Mouse (Mus musculus) midbrain, embryonic 14.5 days (tissue): Measurements from ENCODE around the gene Ppp1r32. TPM values are rescaled to one million over a fixed set of nuclear protein-coding genes. Genes with fewer than 3 reads are reported as not detected.
A peak's percentile ranks its signal among the peaks of the same experiment; 100 is the strongest.

ENCODE experiments used
- ATAC-seq: fragments of 200-750 bp; cut with Nextera tagmentation; 2 replicates; pipeline ENCODE4 v1.8.0; 2017; ENCODE audit warnings: moderate number of reproducible peaks, moderate library complexity; ENCODE audit not compliant: low FRiP score, low TSS enrichment
- DNase-seq: peaks from one replicate; pipeline ENCODE4 v3.0.0-alpha.2; 2015
- H3K27ac ChIP-seq: fragments of 300-500 bp; sonication (generic); replicated peaks from 2 replicates; pipeline ENCODE4 v1.5.1; 2014; ENCODE audit warnings: mild to moderate bottlenecking, low read depth, low read length, moderate library complexity
- H3K27me3 ChIP-seq: fragments of 300-500 bp; sonication (generic); 2 replicates; pipeline ENCODE4 v1.6.1; 2014; ENCODE audit warnings: low read length, control low read depth, mixed read lengths; ENCODE audit not compliant: control insufficient read depth, insufficient read depth
- H3K36me3 ChIP-seq: fragments of 300-500 bp; sonication (generic); 2 replicates; pipeline ENCODE4 v1.6.1; 2014; ENCODE audit warnings: low read length, control low read depth; ENCODE audit not compliant: control insufficient read depth, insufficient read depth
- H3K4me1 ChIP-seq: fragments of 300-500 bp; sonication (generic); 2 replicates; pipeline ENCODE4 v1.6.1; 2014; ENCODE audit warnings: mild to moderate bottlenecking, antibody characterized with exemption, low read length, control low read depth; ENCODE audit not compliant: control insufficient read depth, insufficient read depth
- H3K4me2 ChIP-seq: fragments of 300-500 bp; sonication (generic); 2 replicates; pipeline ENCODE4 v1.6.1; 2014; ENCODE audit warnings: mild to moderate bottlenecking, low read length, moderate library complexity
- H3K4me3 ChIP-seq: fragments of 300-500 bp; sonication (generic); replicated peaks from 2 replicates; pipeline ENCODE4 v1.5.1; 2014; ENCODE audit warnings: low read depth, low read length
- H3K9ac ChIP-seq: fragments of 300-500 bp; sonication (generic); replicated peaks from 2 replicates; pipeline ENCODE4 v1.6.1; 2014; ENCODE audit warnings: mild to moderate bottlenecking, low read length, moderate library complexity
- H3K9me3 ChIP-seq: fragments of 300-500 bp; sonication (generic); 2 replicates; pipeline ENCODE4 v1.6.1; 2016; ENCODE audit warnings: low read length, control low read depth, mixed read lengths; ENCODE audit not compliant: control insufficient read depth
- WGBS: fragments of 180-500 bp; shearing (Covaris S2); extraction: QIAGEN DNeasy Blood & Tissue Kit; methylation state at CpG from one replicate; pipeline ENCODE4 v1.1.7; 2014; 5-methylcytosine and 5-hydroxymethylcytosine counted together
- polyA plus RNA-seq: library from polyadenylated mRNA; unstranded; fragments of >200 nt; fragmentation: Nextera tagmentation; extraction: Ambion mirVana; gene quantifications from 2 replicates; pipeline ENCODE4 v1.2.1, GENCODE M21; 2014

The Ppp1r32 gene
- polyA plus RNA-seq, 1 experiment from 2014 or later = 1.6 TPM

DNA sequence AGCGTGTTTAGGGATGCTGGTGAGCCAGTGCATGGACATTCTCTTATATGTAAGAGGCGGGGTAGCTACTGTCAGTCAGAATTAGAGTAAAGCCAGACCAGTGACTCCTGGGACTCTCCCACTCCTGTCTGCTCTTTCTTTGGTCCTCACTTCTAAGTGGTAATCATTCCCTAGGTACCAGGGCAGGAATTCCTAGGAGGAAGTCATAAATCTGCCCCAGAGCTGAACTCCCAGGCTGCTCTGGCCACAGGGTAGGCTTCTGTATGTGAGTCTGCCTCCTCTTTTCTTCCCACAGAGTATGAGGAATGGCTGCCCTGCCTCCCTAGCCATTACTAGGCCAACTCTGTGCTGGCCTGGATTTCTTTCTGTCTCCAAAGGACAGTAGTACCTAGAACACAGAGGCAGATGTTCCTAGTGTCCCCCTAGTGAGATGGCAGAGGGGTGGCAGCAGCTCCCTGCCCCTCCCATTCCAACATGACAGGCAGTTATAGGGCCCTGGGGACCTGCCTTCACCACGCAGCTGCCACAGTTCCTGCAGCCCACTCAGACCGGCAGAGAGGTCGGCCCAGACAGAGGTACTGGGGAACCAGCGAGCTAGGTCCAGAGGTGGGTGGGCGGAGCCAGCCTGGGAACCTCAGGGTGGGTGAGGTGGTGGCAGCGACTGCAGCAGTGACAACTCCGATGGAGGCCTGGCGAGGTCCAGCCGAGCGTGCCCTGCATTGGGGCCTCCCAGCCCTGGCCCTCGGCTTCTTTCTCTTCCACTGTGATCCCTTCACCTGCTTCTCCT is 57.1 kb downstream of the Ppp1r32 start:
- no peak for ATAC-seq
- H3K9ac ChIP-seq = 0 out of 2 replicates have a peak overlapping the region, but pooled peaks have one; percentile 3
- no peak overlapping the region for H3K4me2 ChIP-seq

GRCm38 (mm10) chr19:10424751-10425150 is 58.0 kb downstream of the Ppp1r32 start:
- DNase-seq = no peak
- Histone ChIP-seq H3K9me3 (no peaks in the 10 kb centered on the region), H3K9ac (no peak overlapping the region), H3K4me2 (no peak overlapping the region), H3K4me1 (peaks cover 24% of the 10 kb centered on the region), H3K4me3 (no peak overlapping the region), H3K27me3 (no peaks in the 10 kb centered on the region), H3K27ac (no peak overlapping the region), H3K36me3 (peaks cover 6% of the 10 kb centered on the region; the same call in 1 of the 2 replicates)
- ATAC-seq = no peak
- 41% methylated on average over 1 of the region's 1 CpGs for WGBS

More for the DNA sequence above, 57.1 kb downstream of the Ppp1r32 start:
- peaks cover 24% of the 10 kb centered on the region for H3K4me1 ChIP-seq
- H3K36me3 ChIP-seq = peaks cover 6% of the 10 kb centered on the region; the same call in 1 of the 2 replicates
- H3K4me3 ChIP-seq = no peak overlapping the region
- H3K9me3 ChIP-seq = no peaks in the 10 kb centered on the region
- 0 out of 2 replicates have a peak overlapping the region, but pooled peaks have one; percentile 32 for H3K27ac ChIP-seq
- H3K27me3 ChIP-seq = no peaks in the 10 kb centered on the region
- DNase-seq = no peak
- WGBS = 34% methylated on average over 13 of the region's 13 CpGs

Other genes starting within 250 kb of the Ppp1r32 start
- gene Myrf, start 242.2 kb downstream of the Ppp1r32 start, polyA plus RNA-seq = 0.49 and 0.75 TPM in 2 replicates
- gene Dagla, start 178.1 kb downstream of the Ppp1r32 start, polyA plus RNA-seq = 9.4 and 9.8 TPM in 2 replicates
- gene Syt7, start 93.8 kb downstream of the Ppp1r32 start, polyA plus RNA-seq = 10.1 and 15.4 TPM in 2 replicates
- 0.91 and 1.1 TPM in 2 replicates for gene Lrrc10b, start 25.5 kb downstream of the Ppp1r32 start, polyA plus RNA-seq
- gene Cpsf7, start 42.3 kb upstream of the Ppp1r32 start, polyA plus RNA-seq = 52.9 and 66.0 TPM in 2 replicates
- gene Sdhaf2, start 43.2 kb upstream of the Ppp1r32 start, polyA plus RNA-seq = 67.6 and 69.6 TPM in 2 replicates
- gene Tmem216, start 73.3 kb upstream of the Ppp1r32 start, polyA plus RNA-seq = 60.0 and 65.8 TPM in 2 replicates
- gene Cyb561a3, start 94.2 kb upstream of the Ppp1r32 start, polyA plus RNA-seq = 17.8 and 20.5 TPM in 2 replicates
- gene Tmem138, start 94.4 kb upstream of the Ppp1r32 start, polyA plus RNA-seq = 42.1 and 44.3 TPM in 2 replicates
- 208 and 247 TPM in 2 replicates for gene Ddb1, start 122.4 kb upstream of the Ppp1r32 start, polyA plus RNA-seq
- 27.5 and 29.1 TPM in 2 replicates for gene Tkfc, start 122.7 kb upstream of the Ppp1r32 start, polyA plus RNA-seq
- gene Vwce, start 151.3 kb upstream of the Ppp1r32 start, polyA plus RNA-seq = 0.53 and 0.83 TPM in 2 replicates
- gene Pga5, start 195.1 kb upstream of the Ppp1r32 start, polyA plus RNA-seq = not detected in 2 replicates
- gene Vps37c, start 205.8 kb upstream of the Ppp1r32 start, polyA plus RNA-seq = 27.3 and 32.1 TPM in 2 replicates